Mouse (Mus musculus) kidney, embryonic 15.5 days (tissue): ENCODE data around the gene Nkx6-2. TPM values are rescaled to one million over a fixed set of nuclear protein-coding genes. Genes with fewer than 3 reads are reported as not detected.
A peak's percentile ranks its signal among the peaks of the same experiment; 100 is the strongest.

Experiments
- ATAC-seq: fragments of 200-750 bp; cut with Nextera tagmentation; replicated peaks from 2 replicates; pipeline ENCODE4 v1.8.0; 2017; ENCODE audit warnings: moderate TSS enrichment; ENCODE audit not compliant: low FRiP score
- H3K27ac ChIP-seq: fragments of 300-500 bp; sonication (generic); 2 replicates; pipeline ENCODE4 v1.5.1; 2015; ENCODE audit warnings: mild to moderate bottlenecking, inconsistent platforms
- H3K27me3 ChIP-seq: fragments of 300-500 bp; sonication (generic); 2 replicates; pipeline ENCODE4 v1.6.1; 2015; ENCODE audit warnings: inconsistent platforms
- H3K36me3 ChIP-seq: fragments of 300-500 bp; sonication (generic); 2 replicates; pipeline ENCODE4 v1.6.1; 2015; ENCODE audit warnings: inconsistent platforms
- H3K4me1 ChIP-seq: fragments of 300-500 bp; sonication (generic); 2 replicates; pipeline ENCODE4 v1.6.1; 2015; ENCODE audit warnings: inconsistent platforms
- H3K4me2 ChIP-seq: fragments of 300-500 bp; sonication (generic); 2 replicates; pipeline ENCODE4 v1.6.1; 2015; ENCODE audit warnings: moderate library complexity, mild to moderate bottlenecking, inconsistent platforms
- H3K4me3 ChIP-seq: fragments of 300-500 bp; sonication (generic); replicated peaks from 2 replicates; pipeline ENCODE4 v1.5.1; 2015; ENCODE audit warnings: mild to moderate bottlenecking, inconsistent platforms
- H3K9ac ChIP-seq: fragments of 300-500 bp; sonication (generic); 2 replicates; pipeline ENCODE4 v1.6.1; 2015; ENCODE audit warnings: mild to moderate bottlenecking, inconsistent platforms
- H3K9me3 ChIP-seq: fragments of 300-500 bp; sonication (generic); replicated peaks from 2 replicates; pipeline ENCODE4 v1.6.1; 2016; ENCODE audit warnings: inconsistent platforms
- WGBS: fragments of 180-500 bp; shearing (Covaris S2); methylation state at CpG from one replicate; pipeline ENCODE4 v1.1.7; 2015; ENCODE audit warnings: mixed read lengths; 5-methylcytosine and 5-hydroxymethylcytosine counted together
- polyA plus RNA-seq: library from polyadenylated mRNA; unstranded; fragments of >200 nt; fragmentation: Nextera tagmentation; extraction: Ambion mirVana; gene quantifications from 2 replicates; pipeline ENCODE4 v1.2.1, GENCODE M21; 2015

Gene Nkx6-2
- polyA plus RNA-seq, 1 experiment from 2014 or later = not detected

DNA sequence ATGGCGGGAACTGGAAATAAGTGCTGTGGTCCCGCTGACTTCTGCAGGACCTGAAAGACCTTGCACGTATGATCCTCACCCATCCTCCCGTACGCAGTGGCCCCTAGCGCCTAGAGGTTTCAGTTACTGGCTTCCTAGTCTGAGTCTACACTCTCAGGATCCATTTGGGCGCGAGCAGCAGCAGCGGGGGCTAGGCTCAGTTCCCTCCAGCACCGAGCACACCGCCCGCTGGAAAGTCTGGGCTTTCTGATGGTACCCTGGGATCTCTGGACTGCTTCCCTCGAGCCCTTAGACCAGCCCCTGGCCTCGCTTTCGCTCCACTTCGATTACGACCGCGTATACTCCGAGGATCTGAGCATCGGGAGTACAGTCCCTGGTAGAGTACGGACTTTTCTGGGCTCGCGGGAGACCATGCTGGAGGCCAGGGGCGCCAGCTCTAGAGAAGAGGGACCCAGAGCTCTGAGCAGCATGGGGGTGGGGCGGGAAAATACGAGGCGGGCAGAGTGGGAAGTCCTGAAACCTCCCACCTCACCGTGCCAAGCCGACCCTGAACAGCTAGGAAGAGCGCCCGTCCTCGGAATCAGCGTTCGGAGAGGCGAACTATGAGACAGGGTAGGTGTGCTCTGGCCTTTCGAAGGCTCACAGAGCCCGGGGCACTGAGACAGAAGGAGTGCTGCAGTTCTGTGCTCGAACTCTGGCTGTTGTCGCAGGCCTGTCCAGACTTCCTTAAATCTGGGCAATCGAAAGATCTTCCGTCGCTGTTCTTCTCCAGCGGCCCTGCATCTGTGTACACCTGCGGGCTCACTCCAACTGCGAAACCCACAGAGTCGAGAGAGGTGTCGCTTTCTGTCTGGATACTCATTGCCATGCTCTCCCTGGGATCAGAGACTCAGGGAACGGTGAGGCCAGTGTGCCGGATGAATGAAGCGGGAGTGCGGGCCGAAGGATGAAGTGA lies 1.9 kb upstream of the Nkx6-2 start:
- Histone ChIP-seq H3K27me3 (peaks cover 100% of the 10 kb centered on the region), H3K36me3 (no peaks in the 10 kb centered on the region), H3K9me3 (no peaks in the 10 kb centered on the region), H3K9ac (no peak overlapping the region), H3K27ac (no peak overlapping the region), H3K4me1 (peaks cover 45% of the 10 kb centered on the region), H3K4me3 (peak overlapping the region; percentile 14), H3K4me2 (peak overlapping the region; percentile 41)
- ATAC-seq = peak; percentile 17; the same call in 1 of the 2 replicates
- WGBS = 2% methylated on average over 53 of the region's 53 CpGs

DNA sequence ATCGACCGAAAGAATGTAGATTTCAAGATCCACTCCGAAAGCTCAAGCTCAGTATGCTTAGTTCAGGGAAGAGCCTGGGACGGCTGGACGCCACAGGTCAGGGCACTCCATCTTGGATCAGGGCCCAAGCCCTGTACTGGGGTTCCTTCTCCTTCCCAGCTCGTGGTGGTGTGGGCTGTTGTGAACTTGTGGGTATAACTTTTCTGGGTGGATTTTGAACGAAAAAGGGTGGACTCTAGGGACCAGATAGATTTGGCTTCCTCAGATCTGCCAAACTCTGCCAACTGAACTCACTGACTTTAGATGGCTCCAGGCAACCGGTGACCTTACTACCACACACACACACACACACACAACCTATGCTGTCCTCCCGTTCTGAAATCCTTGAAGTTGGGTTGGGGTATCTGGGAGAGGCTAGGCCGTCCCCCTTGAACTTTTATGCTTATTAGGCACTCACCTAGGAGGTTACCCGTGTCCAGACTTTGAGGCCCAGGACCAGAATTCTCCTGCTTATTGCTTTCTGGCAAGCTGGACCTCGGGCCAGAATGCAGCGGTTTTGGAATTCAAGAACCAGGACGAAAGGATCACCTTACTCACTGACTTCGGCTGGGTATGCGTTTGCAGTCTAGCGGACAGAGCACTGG lies 619 bp upstream of the Nkx6-2 start:
- Histone ChIP-seq H3K4me3 (peak overlapping the region; percentile 44), H3K9ac (no peak overlapping the region), H3K9me3 (no peaks in the 10 kb centered on the region), H3K36me3 (peaks cover 10% of the 10 kb centered on the region), H3K27me3 (peaks cover 100% of the 10 kb centered on the region), H3K27ac (no peak overlapping the region), H3K4me2 (peak overlapping the region; percentile 68), H3K4me1 (peaks cover 45% of the 10 kb centered on the region)
- 5% methylated on average over 17 of the region's 17 CpGs for WGBS
- no peak for ATAC-seq

GRCm38 (mm10) chr7:139581801-139582571 lies 611 bp downstream of the Nkx6-2 start:
- Histone ChIP-seq H3K36me3 (peaks cover 15% of the 10 kb centered on the region), H3K4me2 (peak overlapping the region; percentile 68), H3K27me3 (peaks cover 100% of the 10 kb centered on the region), H3K4me1 (peaks cover 45% of the 10 kb centered on the region), H3K27ac (no peak overlapping the region), H3K9ac (no peak overlapping the region), H3K4me3 (peak overlapping the region; percentile 44), H3K9me3 (no peaks in the 10 kb centered on the region)
- WGBS = 1% methylated on average over 78 of the region's 82 CpGs
- peak; percentile 24; the same call in 1 of the 2 replicates for ATAC-seq

GRCm38 (mm10) chr7:139580851-139581775 lies 1.5 kb downstream of the Nkx6-2 start:
- Histone ChIP-seq H3K27me3 (peaks cover 94% of the 10 kb centered on the region), H3K4me1 (peaks cover 54% of the 10 kb centered on the region), H3K27ac (no peak overlapping the region), H3K9me3 (no peaks in the 10 kb centered on the region), H3K4me3 (peak overlapping the region; percentile 44), H3K9ac (no peak overlapping the region), H3K4me2 (peak overlapping the region; percentile 68), H3K36me3 (peaks cover 15% of the 10 kb centered on the region)
- ATAC-seq = no peak
- WGBS = 2% methylated on average over 78 of the region's 78 CpGs

- whole genome bisulfite sequencing = 63% methylated on average over 21 of the region's 21 CpGs
- Histone ChIP-seq H3K4me3 (no peak overlapping the region), H3K9ac (no peak overlapping the region), H3K27ac (no peak overlapping the region), H3K9me3 (no peaks in the 10 kb centered on the region), H3K36me3 (peaks cover 20% of the 10 kb centered on the region), H3K27me3 (peaks cover 78% of the 10 kb centered on the region), H3K4me2 (no peak overlapping the region), H3K4me1 (peaks cover 47% of the 10 kb centered on the region)
- ATAC-seq = no peak
Observed at GRCm38 (mm10) chr7:139579261-139579905, 3.2 kb downstream of the Nkx6-2 start.

GRCm38 (mm10) chr7:139576064-139576686 lies 6.4 kb downstream of the Nkx6-2 start:
- WGBS = 60% methylated on average over 16 of the region's 16 CpGs
- Histone ChIP-seq H3K4me2 (0 out of 2 replicates have a peak overlapping the region, but pooled peaks have one; percentile 3), H3K36me3 (peaks cover 20% of the 10 kb centered on the region), H3K9me3 (no peaks in the 10 kb centered on the region), H3K4me1 (peaks cover 20% of the 10 kb centered on the region), H3K27ac (no peak overlapping the region), H3K4me3 (no peak overlapping the region), H3K27me3 (peaks cover 47% of the 10 kb centered on the region), H3K9ac (no peak overlapping the region)
- ATAC-seq = peak; percentile 65

DNA sequence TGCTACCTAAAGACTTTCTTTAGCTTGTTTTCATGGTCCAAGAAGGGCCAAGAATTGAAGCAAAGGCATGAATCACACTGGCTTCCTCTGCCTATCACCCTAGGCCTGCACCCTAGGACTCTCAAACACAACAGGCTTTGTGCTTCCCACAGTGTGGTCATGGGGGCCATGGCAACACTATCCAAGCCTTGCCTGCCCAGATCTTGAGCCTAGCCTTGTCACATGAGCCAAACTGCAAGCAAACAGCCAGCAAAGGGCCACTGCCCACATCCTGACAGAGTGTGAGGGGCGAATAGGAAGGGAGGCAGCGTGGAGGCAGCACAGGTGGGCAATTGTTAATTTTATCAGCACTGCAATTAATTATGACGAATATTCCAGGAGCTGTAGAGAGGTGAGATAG lies 9.9 kb downstream of the Nkx6-2 start:
- no peaks in the 10 kb centered on the region for H3K9me3 ChIP-seq
- peaks cover 14% of the 10 kb centered on the region for H3K4me1 ChIP-seq
- H3K27ac ChIP-seq = no peak overlapping the region
- no peak overlapping the region for H3K4me2 ChIP-seq
- no peak for ATAC-seq
- H3K27me3 ChIP-seq = peaks cover 12% of the 10 kb centered on the region
- H3K4me3 ChIP-seq = no peak overlapping the region
- no peak overlapping the region for H3K9ac ChIP-seq
- 0 out of 2 replicates have a peak, but pooled peaks cover 8% of the 10 kb centered on the region for H3K36me3 ChIP-seq
- 83% methylated on average over 3 of the region's 3 CpGs for WGBS

DNA sequence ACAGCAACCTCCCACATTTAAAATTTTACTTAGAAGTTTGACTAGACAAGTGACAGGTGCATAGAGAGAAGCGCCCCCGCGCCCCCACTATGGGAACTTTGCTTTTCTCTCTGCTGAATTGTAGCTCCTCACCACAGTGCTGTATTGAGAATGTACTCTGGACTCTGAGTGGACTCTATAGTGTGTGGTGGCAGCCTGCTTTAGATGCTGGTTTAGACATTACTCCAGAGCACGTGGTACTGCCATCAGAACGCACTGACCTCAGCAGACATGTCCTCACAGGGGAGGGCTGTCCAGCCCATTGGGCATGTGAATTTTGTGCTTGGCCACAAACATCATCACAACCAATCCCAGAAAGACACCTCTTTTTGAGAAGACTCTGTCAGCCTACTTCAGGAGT lies 11.8 kb downstream of the Nkx6-2 start:
- Histone ChIP-seq H3K36me3 (0 out of 2 replicates have a peak, but pooled peaks cover 9% of the 10 kb centered on the region), H3K9me3 (no peaks in the 10 kb centered on the region), H3K4me3 (no peak overlapping the region), H3K27me3 (0 out of 2 replicates have a peak, but pooled peaks cover 3% of the 10 kb centered on the region), H3K9ac (no peak overlapping the region), H3K27ac (no peak overlapping the region), H3K4me2 (no peak overlapping the region), H3K4me1 (0 out of 2 replicates have a peak, but pooled peaks cover 2% of the 10 kb centered on the region)
- no peak for ATAC-seq
- 92% methylated on average over 5 of the region's 5 CpGs for WGBS

DNA sequence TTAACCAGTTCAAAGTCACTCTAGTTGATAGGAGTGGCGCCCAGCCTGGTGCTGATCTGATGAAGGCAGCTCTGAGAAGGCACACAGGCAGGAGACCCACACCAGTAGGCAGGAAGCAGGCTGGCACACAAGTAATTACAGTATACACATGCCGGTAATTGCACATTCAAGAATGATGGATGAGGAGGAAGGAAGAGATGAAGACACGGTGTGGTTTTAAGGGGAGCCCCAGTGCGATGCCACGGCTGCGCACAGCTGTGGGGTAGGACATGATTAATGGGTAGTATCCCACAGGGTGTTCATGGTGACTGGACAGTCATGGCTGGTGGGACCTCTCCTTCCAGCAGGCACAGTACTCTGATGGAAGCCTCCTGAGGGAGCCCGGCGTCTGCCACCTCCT lies 16.1 kb downstream of the Nkx6-2 start:
- H3K36me3 ChIP-seq = 0 out of 2 replicates have a peak, but pooled peaks cover 4% of the 10 kb centered on the region
- no peak overlapping the region for H3K4me3 ChIP-seq
- no peaks in the 10 kb centered on the region for H3K9me3 ChIP-seq
- ATAC-seq = no peak
- no peaks in the 10 kb centered on the region for H3K27me3 ChIP-seq
- no peak overlapping the region for H3K4me2 ChIP-seq
- H3K27ac ChIP-seq = no peak overlapping the region
- H3K4me1 ChIP-seq = no peaks in the 10 kb centered on the region
- 57% methylated on average over 8 of the region's 8 CpGs for WGBS
- H3K9ac ChIP-seq = no peak overlapping the region

DNA sequence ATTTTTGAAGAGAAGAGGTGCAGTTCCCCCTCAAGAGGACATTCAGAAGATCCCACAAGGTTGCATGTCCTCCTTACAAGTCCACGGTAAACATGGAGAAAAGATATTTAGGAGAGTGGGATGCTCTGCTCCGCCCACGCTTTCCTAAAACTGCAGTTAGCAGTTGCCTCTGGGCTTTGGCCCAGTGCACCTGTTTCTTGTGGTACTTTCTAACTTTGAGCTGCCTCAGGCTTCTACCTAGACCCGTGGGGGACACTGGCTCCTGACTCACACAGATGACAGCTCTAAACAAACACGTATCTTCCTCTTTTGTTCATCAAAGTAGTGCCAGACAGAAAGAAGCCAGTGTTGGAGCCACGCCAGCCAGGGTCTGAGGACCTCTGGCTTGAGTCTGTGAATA lies 16.6 kb downstream of the Nkx6-2 start:
- no peak for ATAC-seq
- Histone ChIP-seq H3K27me3 (no peaks in the 10 kb centered on the region), H3K9ac (no peak overlapping the region), H3K4me2 (no peak overlapping the region), H3K4me3 (no peak overlapping the region), H3K9me3 (no peaks in the 10 kb centered on the region), H3K27ac (no peak overlapping the region), H3K36me3 (0 out of 2 replicates have a peak, but pooled peaks cover 4% of the 10 kb centered on the region), H3K4me1 (no peaks in the 10 kb centered on the region)
- 76% methylated on average over 6 of the region's 6 CpGs for WGBS
